Mouse (Mus musculus): ENCODE results near the gene Cst8. TPM values are rescaled to one million over a fixed set of nuclear protein-coding genes. Genes with fewer than 3 reads are reported as not detected.

The Cst8 gene
- polyA plus RNA-seq (2012; rRNA removed) (0.10 TPM in 1 of 2 replicates, not detected in the other), polyA plus RNA-seq (2014; fragmentation: Nextera tagmentation; extraction: Ambion mirVana) (0.27 TPM in 1 of 2 replicates, not detected in the other)

DNA sequence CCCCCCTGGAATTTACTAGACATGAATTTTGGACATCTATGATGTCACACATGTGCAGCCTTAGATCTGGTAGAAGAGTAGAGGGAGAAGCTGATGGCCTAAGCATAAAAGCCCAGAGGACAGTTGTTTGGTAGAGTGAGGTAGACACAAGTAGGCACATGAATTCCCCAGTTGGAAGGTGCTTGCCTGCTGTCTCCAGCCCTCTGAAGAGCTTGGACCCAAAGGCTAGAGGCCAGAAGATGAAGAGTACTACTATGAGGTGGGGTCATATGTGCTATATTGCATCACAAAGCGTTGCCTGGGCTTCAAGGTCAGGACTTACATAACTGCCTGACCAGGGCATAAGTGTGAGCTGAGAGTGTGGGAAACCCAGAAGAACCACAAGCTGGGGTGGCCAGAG is at the start of gene Cst8:
Gene Cst8 (plus strand): TSS at position 301 of the 400 bp plus-strand sequence.
- no peaks in the 10 kb centered on the region for H3K9me3 ChIP-seq (ENCODE audit: control insufficient read depth, low read length)
- H3K27ac ChIP-seq, result no peak within 1 kb of the TSS
- H3K4me3 ChIP-seq (ENCODE audit: insufficient read depth in 1 of 2, low read depth in 2 of 2, low read length in 2 of 2), result no peak within 1 kb of the TSS
- no peaks in the 10 kb centered on the region for H3K4me1 ChIP-seq (replicated peaks; ENCODE audit: control insufficient read depth in 2 of 2, insufficient read depth in 2 of 2, low read length in 1 of 2)
- ATAC-seq (ENCODE audit: insufficient read depth) (no peak), DNase-seq (ENCODE audit: low read depth in 3 of 3, low spot score in 3 of 3) (no peak)
- H3K9ac ChIP-seq (replicated peaks), result no peak within 1 kb of the TSS
- WGBS (ENCODE audit: insufficient replicate concordance), result 46% methylated on average over 1 of the region's 1 CpGs
- no peaks in the 10 kb centered on the region for H3K27me3 ChIP-seq (ENCODE audit: control insufficient read depth, insufficient read depth, low read length)
- H3K4me2 ChIP-seq (ENCODE audit: low read depth), result no peak within 1 kb of the TSS
- TF ChIP-seq EP300 (IDR thresholded peaks at IDR 0.05; ENCODE audit: low read depth) (no peak), CTCF (IDR thresholded peaks at IDR 0.05; ENCODE audit: low read depth) (no peak)
- H3K36me3 ChIP-seq (replicated peaks; ENCODE audit: control insufficient read depth, insufficient read depth, low read depth), result no peaks in the 10 kb centered on the region

DNA sequence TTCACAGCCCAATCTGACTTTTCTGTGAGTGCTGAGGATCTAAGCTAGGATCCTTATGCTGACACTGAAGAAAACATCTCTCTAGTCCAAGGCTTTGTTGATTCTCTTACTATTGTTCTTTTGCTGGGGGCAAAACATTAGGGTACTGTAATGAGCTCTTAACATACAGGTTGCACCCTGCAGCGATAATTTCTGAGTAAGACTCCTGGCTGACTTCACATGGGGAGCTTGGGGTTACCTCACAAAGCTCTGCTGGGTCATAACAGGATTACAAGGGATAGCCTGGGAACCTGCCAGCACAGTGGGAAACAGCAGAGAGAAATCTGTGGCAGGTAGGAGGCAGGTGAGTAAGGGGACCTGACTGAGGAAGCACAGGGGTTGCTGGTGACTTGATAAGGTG is 48.5 kb upstream of the Cst8 start, which contains the start of gene Cstl1:
Gene Cstl1 (plus strand): TSS at position 301 of the 400 bp plus-strand sequence.
- ATAC-seq (ENCODE audit: insufficient read depth), result no peak
- TF ChIP-seq EP300 (IDR thresholded peaks at IDR 0.05; ENCODE audit: low read depth), result no peak
- TF ChIP-seq CTCF (IDR thresholded peaks at IDR 0.05; ENCODE audit: low read depth), result no peak
- DNase-seq (ENCODE audit: low read depth in 3 of 3, low spot score in 3 of 3), result no peak
- Histone ChIP-seq H3K9me3 (ENCODE audit: control insufficient read depth, low read length) (no peaks in the 10 kb centered on the region), H3K27ac (no peak within 1 kb of the TSS), H3K36me3 (replicated peaks; ENCODE audit: control insufficient read depth, insufficient read depth, low read depth) (no peaks in the 10 kb centered on the region), H3K4me3 (ENCODE audit: insufficient read depth in 1 of 2, low read depth in 2 of 2, low read length in 2 of 2) (no peak within 1 kb of the TSS), H3K4me1 (replicated peaks; ENCODE audit: control insufficient read depth in 2 of 2, insufficient read depth in 2 of 2, low read length in 1 of 2) (no peaks in the 10 kb centered on the region), H3K9ac (replicated peaks) (no peak within 1 kb of the TSS), H3K4me2 (ENCODE audit: low read depth) (no peak within 1 kb of the TSS), H3K27me3 (ENCODE audit: control insufficient read depth, insufficient read depth, low read length) (no peaks in the 10 kb centered on the region)
- 60% methylated on average over 1 of the region's 1 CpGs for WGBS (ENCODE audit: insufficient replicate concordance)

GRCm38 (mm10) chr2:148751893-148752813 is 46.4 kb upstream of the Cst8 start:
- 12% methylated on average over 15 of the region's 15 CpGs for WGBS (ENCODE audit: insufficient replicate concordance)
- Histone ChIP-seq H3K9me3 (ENCODE audit: control insufficient read depth, low read length) (no peaks in the 10 kb centered on the region), H3K27ac (no peak overlapping the region), H3K4me2 (ENCODE audit: low read depth) (peak overlapping the region; percentile 60), H3K27me3 (ENCODE audit: control insufficient read depth, insufficient read depth, low read length) (no peaks in the 10 kb centered on the region), H3K9ac (replicated peaks) (no peak overlapping the region), H3K36me3 (replicated peaks; ENCODE audit: control insufficient read depth, insufficient read depth, low read depth) (no peaks in the 10 kb centered on the region), H3K4me3 (ENCODE audit: insufficient read depth in 1 of 2, low read depth in 2 of 2, low read length in 2 of 2) (0 out of 4 replicates have a peak overlapping the region, but pooled peaks have one; percentile 15 to 28), H3K4me1 (replicated peaks; ENCODE audit: control insufficient read depth in 2 of 2, insufficient read depth in 2 of 2, low read length in 1 of 2) (no peaks in the 10 kb centered on the region)
- peak; percentile 72 for TF ChIP-seq CTCF (IDR thresholded peaks at IDR 0.05; ENCODE audit: low read depth)
- no peak for TF ChIP-seq EP300 (IDR thresholded peaks at IDR 0.05; ENCODE audit: low read depth)
- ATAC-seq (ENCODE audit: insufficient read depth), result peak; percentile 62; the same call in 1 of the 2 replicates
- DNase-seq (ENCODE audit: low read depth in 3 of 3, low spot score in 3 of 3), result peak; percentile 57 to 73 (median 64)

DNA sequence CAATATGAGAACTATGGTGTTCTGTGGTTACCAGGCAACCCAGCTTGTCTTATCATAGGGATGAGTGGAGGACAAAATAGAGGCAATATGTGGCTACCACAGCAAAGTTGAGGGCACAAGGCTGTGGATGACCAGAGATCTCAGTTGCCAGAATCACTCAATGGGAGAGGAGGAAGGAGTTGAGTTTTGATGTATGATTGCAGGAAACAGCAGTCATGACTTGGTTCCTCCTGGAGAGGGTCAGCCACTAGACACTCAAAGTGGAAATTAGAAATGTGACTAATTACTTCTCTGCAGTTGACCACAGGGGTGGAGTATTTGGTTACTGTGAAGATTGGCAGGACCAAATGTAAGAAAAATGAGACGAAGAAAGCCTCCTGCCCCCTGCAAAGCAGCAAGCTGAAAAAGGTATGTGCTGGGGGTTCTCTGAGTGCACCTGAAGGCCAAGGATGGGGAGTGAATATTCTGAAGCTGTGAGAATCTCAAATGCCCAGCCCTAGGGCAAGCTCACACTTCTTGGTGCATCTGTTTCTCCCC is 44.2 kb upstream of the Cst8 start:
- no peaks in the 10 kb centered on the region for H3K9me3 ChIP-seq (ENCODE audit: control insufficient read depth, low read length)
- no peak for ATAC-seq (ENCODE audit: insufficient read depth)
- H3K36me3 ChIP-seq (replicated peaks; ENCODE audit: control insufficient read depth, insufficient read depth, low read depth), result no peaks in the 10 kb centered on the region
- no peak overlapping the region for H3K4me3 ChIP-seq (ENCODE audit: insufficient read depth in 1 of 2, low read depth in 2 of 2, low read length in 2 of 2)
- no peak for DNase-seq (ENCODE audit: low read depth in 3 of 3, low spot score in 3 of 3)
- TF ChIP-seq EP300 (IDR thresholded peaks at IDR 0.05; ENCODE audit: low read depth) (no peak), CTCF (IDR thresholded peaks at IDR 0.05; ENCODE audit: low read depth) (no peak)
- no peaks in the 10 kb centered on the region for H3K27me3 ChIP-seq (ENCODE audit: control insufficient read depth, insufficient read depth, low read length)
- WGBS (ENCODE audit: insufficient replicate concordance), result 14% methylated on average over 1 of the region's 1 CpGs
- no peaks in the 10 kb centered on the region for H3K4me1 ChIP-seq (replicated peaks; ENCODE audit: control insufficient read depth in 2 of 2, insufficient read depth in 2 of 2, low read length in 1 of 2)
- no peak overlapping the region for H3K4me2 ChIP-seq (ENCODE audit: low read depth)
- H3K9ac ChIP-seq (replicated peaks), result no peak overlapping the region
- H3K27ac ChIP-seq, result no peak overlapping the region
